Mouse (Mus musculus): ENCODE data around the gene Rnf130.
"Not testable (repeated sequence)": the region's sequence is repeated elsewhere in the genome, so short reads cannot be mapped to it uniquely, and the experiment has no call there.

Rnf130 gene

DNA sequence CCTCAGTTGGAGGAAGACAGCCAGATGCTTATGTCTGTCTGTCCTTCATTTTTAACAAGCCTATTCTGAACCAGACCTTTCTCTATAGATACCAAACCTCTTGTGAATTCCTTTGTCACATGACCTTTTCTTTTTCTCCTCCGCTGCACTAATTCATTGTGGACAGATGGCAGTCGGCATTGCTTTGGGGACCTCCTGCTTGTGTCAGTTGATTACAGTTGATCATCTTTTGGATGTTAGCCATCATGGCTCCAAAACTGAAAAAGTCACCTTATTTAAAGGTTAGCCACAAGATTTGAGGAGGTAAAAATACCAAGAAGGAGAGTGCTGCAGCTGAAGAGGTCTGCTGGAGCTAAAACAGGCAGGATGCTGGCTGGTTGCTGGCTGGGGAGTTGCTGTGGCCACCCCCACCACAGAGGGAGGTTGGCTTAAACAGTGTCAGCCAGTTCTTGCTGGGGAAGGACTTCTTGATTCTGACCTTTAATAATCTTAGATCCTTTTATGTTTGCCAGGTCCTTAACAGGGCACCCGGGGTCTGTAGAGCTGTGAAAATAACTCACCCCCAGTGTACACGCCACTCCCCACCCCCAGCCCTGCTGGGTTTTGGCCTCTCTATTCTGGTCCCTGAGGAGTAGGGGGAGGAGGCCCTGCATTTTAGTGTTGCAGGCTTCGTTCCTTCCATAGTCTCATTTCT lies 66.0 kb downstream of the Rnf130 start:
- no peak for DNase-seq

DNA sequence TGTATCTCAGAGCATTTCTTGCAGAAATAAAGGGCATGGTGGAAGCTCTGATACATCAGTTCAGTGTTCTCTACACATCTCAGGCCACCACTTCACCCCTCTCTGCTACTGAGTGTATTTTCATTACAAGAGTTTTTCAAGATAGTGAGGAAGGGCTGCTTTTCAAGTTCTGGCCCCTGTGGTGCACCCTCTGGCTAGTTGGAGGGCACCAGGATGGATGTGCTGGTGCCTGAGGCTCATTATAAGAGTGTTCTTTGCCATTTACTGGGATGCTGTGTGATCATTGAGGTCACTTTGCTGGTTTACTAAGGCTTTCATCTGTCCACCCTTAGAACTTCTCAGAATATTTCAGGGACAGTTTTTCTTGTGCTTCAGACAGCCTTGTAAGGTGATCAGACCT lies 66.5 kb downstream of the Rnf130 start:
- no peak for DNase-seq

GRCm38 (mm10) chr11:50095661-50096060 lies 70.5 kb downstream of the Rnf130 start:
- DNase-seq = no peak

GRCm38 (mm10) chr11:50097091-50097490 lies 71.9 kb downstream of the Rnf130 start:
- DNase-seq = no peak

DNA sequence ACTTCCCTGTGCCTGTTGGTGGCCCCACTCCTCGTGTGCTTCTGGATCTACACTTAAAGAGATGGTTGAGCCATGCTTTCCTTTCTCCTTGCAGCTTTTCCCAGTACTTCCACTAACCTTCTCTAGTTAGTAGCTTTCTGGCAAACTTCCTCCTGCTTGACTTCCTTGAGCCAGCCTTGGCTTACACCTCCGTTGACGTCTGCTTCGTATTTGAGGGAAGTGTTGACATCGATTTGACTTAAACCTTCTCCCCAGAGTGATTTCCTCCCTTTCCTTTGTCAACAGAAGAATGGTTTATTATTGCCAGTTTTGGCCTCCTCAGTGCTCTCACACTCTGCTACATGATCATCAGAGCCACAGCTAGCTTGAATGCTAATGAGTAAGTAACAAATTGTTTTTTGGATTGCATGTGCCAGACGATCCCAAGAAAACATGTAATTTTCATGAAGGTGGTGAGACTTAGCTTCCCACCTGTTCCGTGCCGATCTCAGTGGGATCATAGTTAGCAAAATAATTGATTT lies 73.9 kb downstream of the Rnf130 start:
- DNase-seq = no peak

GRCm38 (mm10) chr11:50099692-50100091 lies 74.5 kb downstream of the Rnf130 start:
- no peak for DNase-seq

- no peak for DNase-seq
Measured at GRCm38 (mm10) chr11:50100548-50101307, 75.6 kb downstream of the Rnf130 start.

DNA sequence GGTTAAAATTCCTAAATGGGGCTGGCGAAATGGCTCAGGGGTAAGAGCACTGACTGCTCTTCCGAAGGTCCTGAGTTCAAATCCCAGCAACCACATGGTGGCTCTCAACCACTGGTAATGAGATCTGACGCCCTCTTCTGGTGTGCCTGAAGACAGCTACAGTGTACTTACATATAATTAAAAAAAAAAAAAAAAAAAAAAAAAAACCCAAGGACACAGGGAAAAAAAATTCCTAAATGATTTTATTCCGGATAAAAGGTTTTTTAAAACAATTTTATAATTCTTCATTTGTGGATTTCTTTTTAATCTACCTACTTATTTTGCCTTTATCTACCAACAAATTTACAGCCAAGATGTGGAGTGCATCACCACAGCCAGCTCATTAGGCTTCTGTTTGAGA lies 76.8 kb downstream of the Rnf130 start:
- not testable (repeated sequence) for DNase-seq

DNA sequence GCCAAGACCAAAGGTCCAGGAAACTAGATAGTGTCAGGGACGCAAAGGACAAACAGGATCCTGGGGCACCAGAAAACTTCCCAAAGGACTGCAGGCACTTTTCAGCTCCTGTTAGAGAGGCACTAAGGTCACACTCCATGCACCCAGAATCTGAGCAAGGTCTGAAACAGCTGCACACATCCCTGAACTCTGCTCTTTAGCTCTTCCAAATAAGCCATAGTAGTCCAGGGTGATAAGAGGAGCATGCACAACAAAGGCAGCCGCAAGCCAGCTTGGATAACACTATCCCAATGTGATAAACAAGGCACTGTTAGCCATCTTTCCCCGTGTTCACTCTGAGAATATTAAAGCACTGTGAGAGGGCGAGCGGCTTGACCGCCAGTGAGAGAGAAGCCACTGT lies 78.9 kb downstream of the Rnf130 start:
- DNase-seq = no peak

DNA sequence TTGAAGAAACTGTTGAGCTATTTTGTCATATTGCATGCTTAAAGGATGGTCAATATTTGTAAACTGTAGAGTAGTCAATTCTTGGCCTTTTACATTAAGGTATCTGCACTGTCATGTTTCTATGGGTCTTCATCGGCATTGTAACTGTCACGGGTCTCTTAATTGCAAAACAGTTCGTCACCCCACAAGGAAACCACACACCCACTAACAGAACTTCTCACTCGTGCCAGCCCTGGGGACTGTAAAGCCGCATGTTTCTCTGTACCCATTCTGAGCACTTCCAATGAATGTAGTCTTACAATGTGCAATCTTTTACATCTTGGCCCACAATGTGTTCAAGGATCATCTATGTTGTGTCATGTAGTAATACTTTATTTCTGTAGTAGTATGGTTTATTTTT lies 80.1 kb downstream of the Rnf130 start:
- no peak for DNase-seq

DNA sequence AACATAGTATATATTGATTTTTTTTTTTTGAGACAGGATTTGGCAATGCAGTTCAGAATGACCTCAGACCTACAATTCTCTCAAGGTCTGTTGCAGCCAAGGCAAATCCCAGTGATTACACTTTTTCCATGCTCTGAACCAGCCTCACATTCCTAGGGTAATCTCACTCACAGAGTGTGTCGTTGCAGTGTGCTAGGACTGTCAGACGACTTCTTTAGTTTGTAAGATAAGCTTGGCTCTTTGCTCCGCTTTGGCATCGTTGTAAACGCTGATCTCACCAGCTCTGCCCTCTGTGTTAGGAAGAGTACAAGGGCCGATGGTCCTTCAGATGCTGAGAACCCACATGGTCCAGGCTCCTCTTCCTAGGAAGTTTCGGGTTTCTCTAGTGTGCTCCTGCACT lies 80.9 kb downstream of the Rnf130 start:
- no peak for DNase-seq

DNA sequence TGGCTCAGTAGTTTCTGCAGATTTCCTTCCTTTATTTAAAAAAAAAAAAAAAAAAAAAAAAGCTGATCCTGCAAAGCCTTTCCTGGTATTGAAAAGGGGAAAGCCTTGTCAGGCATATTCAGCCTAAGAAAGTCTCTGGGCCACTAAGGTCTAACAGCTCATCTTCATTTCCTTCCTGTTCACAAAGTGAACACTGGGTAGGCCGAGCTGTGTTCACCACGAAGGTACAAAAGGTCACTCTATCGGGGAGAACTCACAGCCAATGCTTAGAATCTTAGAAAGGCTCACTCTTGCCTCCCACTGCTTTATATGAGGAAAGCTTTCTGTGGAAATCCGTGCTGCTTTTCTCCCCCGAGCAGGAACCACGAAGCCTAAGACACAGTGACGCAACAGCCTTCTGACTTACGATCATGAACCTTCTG lies 83.7 kb downstream of the Rnf130 start:
- no peak for DNase-seq

- DNase-seq = peak; percentile 25
Measured at GRCm38 (mm10) chr11:50114329-50114728, 89.2 kb downstream of the Rnf130 start.

GRCm38 (mm10) chr11:50122631-50123081 lies 97.5 kb downstream of the Rnf130 start:
- DNase-seq = no peak

DNA sequence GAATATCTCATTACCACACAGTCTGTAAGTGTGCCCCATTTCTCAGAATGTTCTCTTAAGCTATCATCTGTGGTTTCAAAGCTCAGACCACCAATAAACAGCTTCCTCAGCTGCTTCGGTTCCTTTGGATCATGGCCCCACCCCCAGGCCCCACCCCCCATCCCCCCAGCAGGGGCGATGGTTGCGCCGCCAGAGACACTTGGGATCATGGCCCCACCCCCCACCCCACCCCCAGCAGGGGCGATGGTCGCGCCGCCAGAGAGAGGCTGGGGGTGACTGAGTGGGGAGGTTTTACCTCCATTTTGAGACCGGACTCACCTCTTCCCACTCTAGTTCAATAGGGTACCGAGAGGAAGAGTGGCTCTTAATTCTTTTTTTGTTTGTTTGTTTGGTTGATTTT lies 102.6 kb downstream of the Rnf130 start:
- no peak for DNase-seq

DNA sequence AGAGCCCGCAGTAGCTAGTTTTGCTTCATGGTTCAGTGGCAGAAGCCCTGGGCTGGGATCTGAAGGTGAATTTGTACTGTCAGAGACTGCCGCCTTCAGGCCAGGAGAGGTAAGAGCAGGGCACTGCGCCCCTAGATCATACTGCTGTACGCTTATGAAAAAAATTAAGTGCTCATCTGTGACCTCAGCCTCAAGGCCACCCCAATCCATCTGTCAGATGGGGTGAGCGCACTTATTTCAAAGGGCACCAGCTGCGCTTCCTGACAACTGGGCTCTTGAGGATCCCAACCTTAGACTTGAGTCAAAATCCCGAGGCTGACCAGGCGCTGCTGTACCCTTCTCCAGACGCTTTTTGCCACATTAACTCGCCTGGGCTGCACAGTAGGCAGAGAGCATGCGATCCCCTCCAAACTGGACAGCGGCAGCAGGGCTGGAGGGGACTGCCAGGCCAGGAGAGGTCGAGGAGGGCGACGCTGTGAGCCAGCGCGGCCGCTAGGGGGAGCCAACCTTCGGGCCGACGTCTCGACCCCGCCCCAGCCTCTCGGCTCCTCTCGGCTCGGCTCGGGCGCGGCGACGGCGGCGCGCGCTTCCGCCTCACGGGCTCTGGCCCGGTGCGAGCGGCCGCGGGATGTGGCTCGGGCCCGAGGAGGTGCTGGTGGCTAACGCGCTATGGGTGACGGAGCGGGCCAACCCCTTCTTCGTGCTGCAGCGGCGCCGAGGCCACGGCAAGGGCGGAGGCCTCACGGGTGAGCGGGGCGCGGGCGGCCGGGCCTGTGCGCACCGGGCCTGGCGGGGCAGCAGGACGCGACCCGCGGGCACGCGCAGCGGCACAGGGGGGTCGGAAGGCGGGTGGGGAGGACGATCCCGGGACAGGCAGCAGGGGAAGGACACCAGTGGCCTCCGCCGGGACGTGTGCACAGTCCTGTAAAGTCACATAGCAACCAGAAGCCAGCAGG lies 105.9 kb downstream of the Rnf130 start, which contains the start of gene Tbc1d9b:
Tbc1d9b (plus strand) TSS at position 586 of the 956 bp plus-strand sequence.
- DNase-seq = peak; percentile 86

DNA sequence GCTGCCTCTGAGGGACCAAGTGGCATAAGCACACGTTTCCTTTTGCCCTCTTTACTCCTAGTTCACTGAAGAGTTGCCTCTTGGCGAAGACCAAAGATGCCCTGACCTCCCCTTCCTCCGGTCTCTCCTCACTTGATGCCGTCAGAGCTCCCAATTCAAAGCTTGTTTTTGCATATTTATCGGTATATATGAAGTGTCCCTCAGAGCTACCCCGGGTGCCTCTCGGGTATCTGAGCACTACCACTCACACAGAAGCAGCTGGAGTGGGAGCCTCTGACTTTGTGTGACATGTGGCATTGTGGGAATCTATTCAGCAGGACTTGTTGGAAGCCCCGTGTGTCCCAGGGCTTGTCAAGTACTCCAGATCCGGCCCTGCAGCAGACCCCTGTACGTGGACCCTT lies 106.7 kb downstream of the Rnf130 start:
- DNase-seq = no peak

- no peak for DNase-seq
Measured at GRCm38 (mm10) chr11:50132265-50132664, 107.1 kb downstream of the Rnf130 start.

DNA sequence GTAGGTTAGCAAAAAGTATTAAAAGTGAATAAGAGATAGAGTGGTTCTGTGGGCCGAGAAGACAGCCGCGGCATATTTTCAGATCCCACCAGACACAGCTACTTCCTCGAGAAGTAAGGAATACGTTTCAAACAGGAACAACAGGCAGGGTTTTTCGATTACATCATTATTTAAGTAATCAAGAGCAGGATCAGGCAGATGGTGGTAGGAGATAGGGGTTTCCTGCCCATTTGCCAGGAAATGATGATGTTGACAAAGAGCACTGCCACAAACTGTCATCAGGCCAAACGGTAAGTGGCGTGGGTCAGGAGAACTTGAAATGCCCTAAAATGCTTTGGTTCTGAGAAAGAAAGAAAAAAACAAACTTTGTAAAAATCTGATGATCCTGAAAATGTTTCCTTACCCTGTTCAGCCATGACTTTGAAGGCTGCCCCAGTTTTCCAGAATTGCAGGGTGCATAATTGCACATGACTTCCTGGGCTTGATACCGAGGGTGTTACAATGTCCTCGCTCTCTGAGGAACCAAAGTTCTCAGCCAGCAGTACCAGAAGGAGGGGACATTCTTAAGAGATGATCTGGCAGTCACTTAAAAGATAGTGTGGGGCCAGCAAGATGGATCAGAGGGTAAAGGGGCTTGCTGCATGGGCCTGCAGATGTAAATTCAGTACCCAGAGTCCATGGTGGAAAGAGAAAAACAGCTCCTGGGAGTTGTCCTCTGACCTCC lies 109.2 kb downstream of the Rnf130 start:
- DNase-seq = no peak

DNA sequence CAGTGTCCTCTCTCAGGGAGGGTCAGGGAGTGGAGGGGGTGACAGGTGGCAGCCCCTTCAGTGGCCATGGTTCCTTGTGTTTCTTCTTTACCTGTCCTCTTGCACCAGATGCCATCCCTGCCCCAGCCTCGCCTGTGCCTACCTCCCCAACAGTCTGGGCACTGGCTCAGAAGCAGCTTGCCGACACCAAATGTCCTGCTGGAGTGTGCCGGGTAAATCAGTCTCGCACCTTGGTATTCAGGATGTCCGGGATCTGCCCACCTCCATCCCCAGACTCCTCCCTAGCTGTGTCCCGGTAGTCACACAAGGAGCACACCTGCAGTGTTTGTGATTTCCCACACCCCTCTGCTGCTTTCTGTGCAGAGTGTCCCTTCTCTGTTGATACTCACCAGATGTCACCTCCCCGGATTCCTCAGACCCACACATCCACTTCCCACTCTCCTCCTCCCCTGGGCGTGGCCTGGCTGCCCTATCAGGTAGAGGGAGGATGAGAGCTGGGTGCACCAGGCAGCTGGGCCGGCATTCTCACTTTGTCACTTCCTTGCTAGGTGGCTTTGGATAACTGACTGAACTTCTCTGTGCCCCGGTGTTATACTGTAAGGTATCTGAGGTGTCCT lies 113.2 kb downstream of the Rnf130 start:
- DNase-seq = no peak

DNA sequence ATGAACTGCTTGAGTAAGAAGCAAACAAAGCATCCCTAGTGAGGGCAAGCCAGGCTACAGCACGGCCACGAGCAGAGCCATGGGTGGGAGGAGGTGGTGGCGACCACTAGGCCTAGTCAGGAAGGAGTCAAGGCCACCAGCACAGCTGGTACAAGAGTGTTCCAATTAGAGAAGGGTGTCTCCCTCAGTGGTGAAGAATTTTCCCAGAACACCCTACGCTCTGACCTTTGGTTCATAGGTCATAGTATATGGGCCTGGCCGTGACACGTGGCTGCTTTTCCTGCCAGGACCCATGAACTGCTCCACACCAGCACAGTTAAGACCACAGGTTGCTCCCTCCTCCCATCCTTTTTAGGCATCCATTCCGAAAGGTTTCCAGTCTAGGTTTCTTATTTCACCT lies 114.4 kb downstream of the Rnf130 start:
- no peak for DNase-seq

- no peak for DNase-seq
Measured at GRCm38 (mm10) chr11:50145529-50145928, 120.4 kb downstream of the Rnf130 start.

Data from right cerebral cortex, postnatal 25 days (tissue).